Mouse (Mus musculus): ENCODE measurements around the gene Jmy.

DNA sequence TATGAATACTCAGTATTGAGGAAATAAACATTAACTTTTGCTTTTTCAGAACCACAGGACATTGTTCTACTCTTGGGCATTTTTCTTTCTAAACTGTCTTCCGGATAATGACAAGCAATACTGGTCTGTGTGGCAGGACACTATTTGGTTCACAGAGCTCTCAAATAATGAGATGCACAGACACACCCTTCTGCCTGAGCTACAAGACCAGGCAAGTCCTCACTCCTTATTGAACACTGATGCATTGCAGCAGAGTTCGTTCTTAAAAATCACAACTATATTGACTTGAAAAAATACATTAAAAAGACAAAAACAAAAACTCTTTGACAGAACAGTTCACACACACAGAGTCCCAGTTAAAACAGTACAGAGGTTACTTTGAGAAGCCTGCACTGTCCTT is 76.4 kb downstream of the Jmy start:
- no peak for TF ChIP-seq CTCF (conservative IDR thresholded peaks at IDR 0.05; ENCODE audit: low read length)
- TF ChIP-seq POU5F1 (IDR thresholded peaks at IDR 0.05; ENCODE audit: borderline replicate concordance, low read length) = no peak
